Mouse (Mus musculus) limb, embryonic 15.5 days (tissue): ENCODE data around the gene Dnajb11. TPM values are rescaled to one million over a fixed set of nuclear protein-coding genes. Genes with fewer than 3 reads are reported as not detected.

Experiments used
- ATAC-seq: fragments of 200-750 bp; cut with Nextera tagmentation; 2 replicates; pipeline ENCODE4 v1.8.0; 2017; ENCODE audit warnings: low read depth, moderate TSS enrichment; ENCODE audit not compliant: insufficient number of reproducible peaks, low FRiP score, low TSS enrichment
- H3K27ac ChIP-seq: fragments of 300-500 bp; sonication (generic); 2 replicates; pipeline ENCODE4 v1.5.1; 2015; ENCODE audit warnings: moderate library complexity, mild to moderate bottlenecking, inconsistent platforms
- H3K27me3 ChIP-seq: fragments of 300-500 bp; sonication (generic); 2 replicates; pipeline ENCODE4 v1.6.1; 2015; ENCODE audit warnings: inconsistent platforms
- H3K36me3 ChIP-seq: fragments of 300-500 bp; sonication (generic); 2 replicates; pipeline ENCODE4 v1.6.1; 2015; ENCODE audit warnings: inconsistent platforms
- H3K4me1 ChIP-seq: fragments of 300-500 bp; sonication (generic); 2 replicates; pipeline ENCODE4 v1.6.1; 2015; ENCODE audit warnings: inconsistent platforms
- H3K4me2 ChIP-seq: fragments of 300-500 bp; sonication (generic); 2 replicates; pipeline ENCODE4 v1.6.1; 2015; ENCODE audit warnings: mild to moderate bottlenecking, inconsistent platforms
- H3K4me3 ChIP-seq: fragments of 300-500 bp; sonication (generic); 2 replicates; pipeline ENCODE4 v1.5.1; 2015; ENCODE audit warnings: mild to moderate bottlenecking, inconsistent platforms
- H3K9ac ChIP-seq: fragments of 300-500 bp; sonication (generic); 2 replicates; pipeline ENCODE4 v1.6.1; 2015; ENCODE audit warnings: inconsistent platforms
- H3K9me3 ChIP-seq: fragments of 300-500 bp; sonication (generic); 2 replicates; pipeline ENCODE4 v1.6.1; 2016; ENCODE audit warnings: inconsistent platforms
- WGBS: fragments of 180-500 bp; shearing (Covaris S2); methylation state at CpG from one replicate; pipeline ENCODE4 v1.1.7; 2015; 5-methylcytosine and 5-hydroxymethylcytosine counted together
- polyA plus RNA-seq: library from polyadenylated mRNA; unstranded; fragments of >200 nt; fragmentation: Nextera tagmentation; extraction: Ambion mirVana; gene quantifications from 2 replicates; pipeline ENCODE4 v1.2.1, GENCODE M21; 2015

Dnajb11 gene
- polyA plus RNA-seq, 1 experiment from 2014 or later, result 119 TPM

DNA sequence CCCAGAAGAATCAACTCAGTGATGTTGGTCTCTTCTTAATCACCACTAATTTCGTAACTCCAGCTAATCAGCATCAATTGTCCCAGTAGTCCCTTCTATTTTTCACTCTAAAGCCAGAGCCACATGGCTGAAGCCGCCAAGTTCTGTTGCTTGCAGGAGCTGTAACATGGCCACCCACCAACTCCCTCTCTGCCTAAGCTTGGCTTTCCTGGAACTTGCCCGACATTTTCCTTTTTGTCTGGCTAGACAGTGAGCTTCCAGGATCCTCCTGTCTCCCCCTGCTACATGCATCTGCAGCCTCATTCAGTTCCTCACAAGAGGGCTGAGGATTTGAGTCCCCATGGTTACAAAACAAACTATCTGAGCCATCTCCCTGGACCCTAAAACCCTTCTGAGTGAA, 54.3 kb downstream of the Dnajb11 start:
- H3K27ac ChIP-seq, result no peak overlapping the region
- H3K9me3 ChIP-seq, result no peaks in the 10 kb centered on the region
- H3K9ac ChIP-seq, result no peak overlapping the region
- no peak overlapping the region for H3K4me3 ChIP-seq
- no peaks in the 10 kb centered on the region for H3K27me3 ChIP-seq
- WGBS, result 78% methylated on average over 3 of the region's 3 CpGs
- no peaks in the 10 kb centered on the region for H3K4me1 ChIP-seq
- H3K36me3 ChIP-seq, result no peaks in the 10 kb centered on the region
- no peak for ATAC-seq
- no peak overlapping the region for H3K4me2 ChIP-seq

GRCm38 (mm10) chr16:22912886-22913285, 55.2 kb downstream of the Dnajb11 start:
- H3K4me2 ChIP-seq, result no peak overlapping the region
- 83% methylated on average over 6 of the region's 6 CpGs for WGBS
- H3K4me1 ChIP-seq, result no peaks in the 10 kb centered on the region
- no peaks in the 10 kb centered on the region for H3K9me3 ChIP-seq
- no peaks in the 10 kb centered on the region for H3K27me3 ChIP-seq
- no peaks in the 10 kb centered on the region for H3K36me3 ChIP-seq
- ATAC-seq, result no peak
- H3K27ac ChIP-seq, result no peak overlapping the region
- no peak overlapping the region for H3K4me3 ChIP-seq
- H3K9ac ChIP-seq, result no peak overlapping the region

DNA sequence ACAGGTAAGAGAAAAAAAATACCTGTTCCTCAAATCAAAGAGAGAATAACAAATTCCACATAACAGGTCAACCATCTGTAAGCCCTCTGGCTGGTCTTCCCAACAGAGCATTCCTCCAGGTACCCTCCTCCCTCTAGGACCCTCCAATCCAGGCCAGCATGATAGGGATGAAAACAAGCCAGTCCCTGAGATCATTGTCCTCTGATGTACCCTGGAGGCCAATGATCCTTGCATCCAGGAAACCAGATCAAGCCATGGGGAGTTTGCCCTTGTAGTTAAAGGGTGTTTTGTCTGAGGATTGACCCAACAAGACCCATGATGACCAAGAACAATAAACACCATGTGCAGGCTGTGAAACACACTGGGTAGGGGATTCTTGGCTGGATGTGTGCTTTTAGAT, 56.6 kb downstream of the Dnajb11 start:
- Histone ChIP-seq H3K36me3 (no peaks in the 10 kb centered on the region), H3K4me1 (no peaks in the 10 kb centered on the region), H3K4me2 (no peak overlapping the region), H3K27me3 (no peaks in the 10 kb centered on the region), H3K27ac (no peak overlapping the region), H3K9ac (no peak overlapping the region), H3K4me3 (no peak overlapping the region), H3K9me3 (no peaks in the 10 kb centered on the region)
- no peak for ATAC-seq

GRCm38 (mm10) chr16:22918034-22918433, 60.4 kb downstream of the Dnajb11 start, which contains the start of gene Fetub:
Fetub (plus strand) TSS chr16:22918334.
- no peaks in the 10 kb centered on the region for H3K36me3 ChIP-seq
- H3K9me3 ChIP-seq, result no peaks in the 10 kb centered on the region
- WGBS, result 84% methylated on average over 5 of the region's 5 CpGs
- no peak for ATAC-seq
- H3K4me2 ChIP-seq, result no peak within 1 kb of the TSS
- H3K9ac ChIP-seq, result no peak within 1 kb of the TSS
- H3K4me3 ChIP-seq, result no peak within 1 kb of the TSS
- H3K27ac ChIP-seq, result no peak within 1 kb of the TSS
- 0 out of 2 replicates have a peak, but pooled peaks cover 2% of the 10 kb centered on the region for H3K4me1 ChIP-seq
- no peaks in the 10 kb centered on the region for H3K27me3 ChIP-seq

GRCm38 (mm10) chr16:22918664-22919312, 61.1 kb downstream of the Dnajb11 start:
- no peak overlapping the region for H3K4me3 ChIP-seq
- H3K9me3 ChIP-seq, result no peaks in the 10 kb centered on the region
- H3K27ac ChIP-seq, result no peak overlapping the region
- H3K27me3 ChIP-seq, result no peaks in the 10 kb centered on the region
- 49% methylated on average over 15 of the region's 15 CpGs for WGBS
- 0 out of 2 replicates have a peak, but pooled peaks cover 2% of the 10 kb centered on the region for H3K4me1 ChIP-seq
- H3K4me2 ChIP-seq, result no peak overlapping the region
- no peaks in the 10 kb centered on the region for H3K36me3 ChIP-seq
- no peak for ATAC-seq
- no peak overlapping the region for H3K9ac ChIP-seq

- 47% methylated on average over 18 of the region's 18 CpGs for WGBS
- ATAC-seq, result no peak; the same call in 1 of the 2 replicates
- H3K27me3 ChIP-seq, result no peaks in the 10 kb centered on the region
These were observed 62.6 kb downstream of the Dnajb11 start for GRCm38 (mm10) chr16:22919971-22920854.

GRCm38 (mm10) chr16:22921761-22922160, 64.1 kb downstream of the Dnajb11 start:
- H3K27ac ChIP-seq, result no peak overlapping the region
- H3K9me3 ChIP-seq, result no peaks in the 10 kb centered on the region
- H3K36me3 ChIP-seq, result no peaks in the 10 kb centered on the region
- ATAC-seq, result no peak
- H3K4me1 ChIP-seq, result 0 out of 2 replicates have a peak, but pooled peaks cover 2% of the 10 kb centered on the region
- no peak overlapping the region for H3K4me2 ChIP-seq
- no peak overlapping the region for H3K4me3 ChIP-seq
- WGBS, result 90% methylated on average over 5 of the region's 5 CpGs
- H3K9ac ChIP-seq, result no peak overlapping the region
- no peaks in the 10 kb centered on the region for H3K27me3 ChIP-seq

More at GRCm38 (mm10) chr16:22919971-22920854, 62.6 kb downstream of the Dnajb11 start:
- Histone ChIP-seq H3K36me3 (no peaks in the 10 kb centered on the region), H3K27ac (no peak overlapping the region), H3K4me2 (no peak overlapping the region), H3K9ac (no peak overlapping the region), H3K4me3 (no peak overlapping the region), H3K9me3 (no peaks in the 10 kb centered on the region), H3K4me1 (0 out of 2 replicates have a peak, but pooled peaks cover 2% of the 10 kb centered on the region)

GRCm38 (mm10) chr16:22922433-22922832, 64.8 kb downstream of the Dnajb11 start:
- H3K9ac ChIP-seq, result no peak overlapping the region
- no peak overlapping the region for H3K4me3 ChIP-seq

More at GRCm38 (mm10) chr16:22922433-22922832, 64.8 kb downstream of the Dnajb11 start:
- no peak for ATAC-seq
- Histone ChIP-seq H3K36me3 (no peaks in the 10 kb centered on the region), H3K9me3 (no peaks in the 10 kb centered on the region), H3K27ac (no peak overlapping the region), H3K27me3 (no peaks in the 10 kb centered on the region), H3K4me2 (no peak overlapping the region), H3K4me1 (0 out of 2 replicates have a peak, but pooled peaks cover 2% of the 10 kb centered on the region)
- 74% methylated on average over 4 of the region's 4 CpGs for WGBS

Other genes with a start within 250 kb of the Dnajb11 start
- 0.35 and 0.55 TPM in 2 replicates for gene Dgkg, start 200.6 kb upstream of the Dnajb11 start, polyA plus RNA-seq
- gene Crygs, start 46.3 kb upstream of the Dnajb11 start, polyA plus RNA-seq, result not detected in 2 replicates
- 24.7 and 25.0 TPM in 2 replicates for gene Tbccd1, start 176 bp upstream of the Dnajb11 start, polyA plus RNA-seq
- 1.4 and 5.6 TPM in 2 replicates for gene Ahsg, start 33.4 kb downstream of the Dnajb11 start, polyA plus RNA-seq
- 2.3 and 3.1 TPM in 2 replicates for gene Fetub, start 60.5 kb downstream of the Dnajb11 start, polyA plus RNA-seq
- not detected in 2 replicates for gene Hrg, start 93.2 kb downstream of the Dnajb11 start, polyA plus RNA-seq
- 1.1 and 1.8 TPM in 2 replicates for gene Kng2, start 171.6 kb downstream of the Dnajb11 start, polyA plus RNA-seq
- gene Kng1, start 200.0 kb downstream of the Dnajb11 start, polyA plus RNA-seq, result 0.43 and 1.9 TPM in 2 replicates
- 259 and 273 TPM in 2 replicates for gene Eif4a2, start 249.6 kb downstream of the Dnajb11 start, polyA plus RNA-seq